ENCODE assay signal across 20 mouse cellular contexts in the genomic region with DNA sequence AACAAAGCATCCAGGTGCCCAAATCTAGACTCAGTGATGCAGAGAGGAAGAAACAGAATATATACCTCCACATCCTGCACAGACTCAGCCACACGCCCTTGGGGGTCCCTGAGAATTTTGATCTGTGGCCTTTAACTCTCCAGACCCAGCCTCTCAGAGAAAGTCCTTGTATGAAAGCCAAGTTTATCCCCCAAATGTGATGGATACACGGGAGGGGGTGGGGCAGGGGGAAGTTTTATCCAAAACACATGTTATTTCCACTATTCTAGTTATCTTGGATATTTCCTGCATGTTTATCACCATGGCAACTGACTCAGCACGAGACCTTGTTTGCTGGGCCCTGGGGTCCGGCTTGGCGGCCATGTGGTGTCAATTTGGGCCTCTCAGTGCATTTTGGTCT. TPM values are rescaled to one million over a fixed set of nuclear protein-coding genes. Genes with fewer than 3 reads are reported as not detected.
DNase-seq lines count a peak whose midpoint lies in the region; ATAC-seq and TF ChIP-seq lines count a peak whose summit lies in the region.
"Had no signal": no experiment of that assay in that cellular context is flagged by ENCODE, and none has a peak within 500 bp of the region (broad histone marks: within the 10 kb centered on the region; RNA-seq: fewer than 3 reads in every experiment).

No protein-coding gene starts in this region.

- TF ChIP-seq POLR2A in cerebellum, adult 2 months (IDR thresholded peaks at IDR 0.05; ENCODE audit: borderline replicate concordance, insufficient read depth, low read length): no peak

- H3K9ac ChIP-seq in forebrain, postnatal 0 days: no peak overlapping the region
- H3K9ac ChIP-seq in forebrain, embryonic 12.5 days: no peak overlapping the region
- H3K9ac ChIP-seq in midbrain, postnatal 0 days (replicated peaks; ENCODE audit: low read length, poor library complexity, severe bottlenecking): no peak overlapping the region
- H3K9ac ChIP-seq: liver, embryonic 13.5 days; lung, embryonic 15.5 days had no signal

- no peak for TF ChIP-seq CTCF in forebrain, postnatal 0 days (IDR thresholded peaks at IDR 0.05; ENCODE audit: low read depth)
- TF ChIP-seq CTCF in midbrain, postnatal 0 days (IDR thresholded peaks at IDR 0.05): no peak
- no peak for TF ChIP-seq CTCF in cerebellum, adult 2 months (IDR thresholded peaks at IDR 0.05; ENCODE audit: borderline replicate concordance, insufficient read depth, low read depth, low read length)

- ATAC-seq in forebrain, postnatal 0 days: no peak
- no peak for ATAC-seq in forebrain, embryonic 12.5 days (ENCODE audit: low FRiP score)
- ATAC-seq in midbrain, postnatal 0 days (ENCODE audit: low FRiP score): no peak
- ATAC-seq in cerebellum, adult (ENCODE audit: insufficient number of reproducible peaks, low FRiP score, low TSS enrichment): no peak
- ATAC-seq: inflammation-experienced regulatory T-cells, adult 6 months had no signal

- WGBS in forebrain, postnatal 0 days: 59% methylated on average over 5 of the region's 5 CpGs
- 70% methylated on average over 5 of the region's 5 CpGs for WGBS in forebrain, embryonic 12.5 days
- WGBS in midbrain, embryonic 10.5 days: 61% methylated on average over 5 of the region's 5 CpGs
- 53% methylated on average over 5 of the region's 5 CpGs for WGBS in midbrain, postnatal 0 days
- 89% methylated on average over 5 of the region's 5 CpGs for WGBS in cerebellum, adult 2 months

- no peaks in the 10 kb centered on the region for H3K9me3 ChIP-seq in forebrain, postnatal 0 days (ENCODE audit: low read length)
- H3K9me3 ChIP-seq in forebrain, embryonic 12.5 days: no peaks in the 10 kb centered on the region
- no peaks in the 10 kb centered on the region for H3K9me3 ChIP-seq in midbrain, embryonic 10.5 days (replicated peaks)
- no peaks in the 10 kb centered on the region for H3K9me3 ChIP-seq in midbrain, postnatal 0 days (ENCODE audit: low read length)
- H3K9me3 ChIP-seq: liver, embryonic 13.5 days; lung, embryonic 15.5 days had no signal

- no peak overlapping the region for H3K4me3 ChIP-seq in forebrain, postnatal 0 days (ENCODE audit: low read depth, low read length)
- H3K4me3 ChIP-seq in forebrain, embryonic 12.5 days (replicated peaks): no peak overlapping the region
- H3K4me3 ChIP-seq in midbrain, embryonic 10.5 days: no peak overlapping the region
- H3K4me3 ChIP-seq in midbrain, postnatal 0 days (ENCODE audit: low read depth, low read length): no peak overlapping the region
- no peak overlapping the region for H3K4me3 ChIP-seq in cerebellum, adult 2 months (replicated peaks; ENCODE audit: insufficient read depth, low read depth, low read length)
- H3K4me3 ChIP-seq: liver, embryonic 13.5 days; lung, embryonic 15.5 days had no signal

- H3K36me3 ChIP-seq in forebrain, postnatal 0 days (ENCODE audit: insufficient read depth): no peaks in the 10 kb centered on the region
- no peaks in the 10 kb centered on the region for H3K36me3 ChIP-seq in forebrain, embryonic 12.5 days (replicated peaks)
- H3K36me3 ChIP-seq in midbrain, embryonic 10.5 days: no peaks in the 10 kb centered on the region
- H3K36me3 ChIP-seq in midbrain, postnatal 0 days (ENCODE audit: insufficient read depth, low read length): no peaks in the 10 kb centered on the region
- H3K36me3 ChIP-seq: liver, embryonic 13.5 days; lung, embryonic 15.5 days had no signal

- peaks cover 23% of the 10 kb centered on the region for H3K4me1 ChIP-seq in forebrain, postnatal 0 days (ENCODE audit: insufficient read depth)
- H3K4me1 ChIP-seq in forebrain, embryonic 12.5 days: peaks cover 30% of the 10 kb centered on the region
- H3K4me1 ChIP-seq in midbrain, embryonic 10.5 days: peaks cover 58% of the 10 kb centered on the region
- H3K4me1 ChIP-seq in midbrain, postnatal 0 days (ENCODE audit: insufficient read depth, low read length): peaks cover 9% of the 10 kb centered on the region
- peaks cover 38% of the 10 kb centered on the region for H3K4me1 ChIP-seq in cerebellum, adult 2 months (ENCODE audit: control insufficient read depth, insufficient read depth, low read length)
- H3K4me1 ChIP-seq: liver, embryonic 13.5 days had no signal

- peak; percentile 1 for DNase-seq in forebrain, postnatal 0 days
- DNase-seq in midbrain, embryonic 10.5 days (ENCODE audit: low spot score): peak; percentile 50
- DNase-seq in midbrain, postnatal 0 days (ENCODE audit: low spot score): no peak
- peak; percentile 53 for DNase-seq in hindlimb bud, embryonic 11.5 days (ENCODE audit: extremely low spot score, low read depth, low spot score)
- DNase-seq in cerebellum, adult 2 months: no peak
- DNase-seq: adrenal gland, postnatal 14 days; B cell, adult 2 months; cerebellum, adult 8-10 months; kidney, adult 8-10 months; kidney, postnatal 36 days; layer of hippocampus, adult 9-11 months; liver, embryonic 13.5 days; midbrain, embryonic 14.5 days; spleen, adult 18-20 months; thymus, adult 2 months had no signal

- no peak overlapping the region for H3K4me2 ChIP-seq in forebrain, postnatal 0 days (ENCODE audit: low read depth)
- no peak overlapping the region for H3K4me2 ChIP-seq in forebrain, embryonic 12.5 days
- H3K4me2 ChIP-seq in midbrain, postnatal 0 days (ENCODE audit: low read depth, low read length, poor library complexity, severe bottlenecking): no peak overlapping the region
- H3K4me2 ChIP-seq: heart, embryonic 11.5 days; liver, embryonic 13.5 days; lung, embryonic 15.5 days had no signal

- no peak overlapping the region for H3K27ac ChIP-seq in forebrain, postnatal 0 days (ENCODE audit: low read depth, low read length)
- no peak overlapping the region for H3K27ac ChIP-seq in forebrain, embryonic 12.5 days
- peak overlapping the region; percentile 49; the same call in 1 of the 2 replicates for H3K27ac ChIP-seq in midbrain, embryonic 10.5 days (replicated peaks)
- H3K27ac ChIP-seq in midbrain, postnatal 0 days (ENCODE audit: low read depth, low read length): no peak overlapping the region
- no peak overlapping the region for H3K27ac ChIP-seq in cerebellum, adult 2 months (ENCODE audit: insufficient read depth, low read length)
- H3K27ac ChIP-seq: liver, embryonic 13.5 days; lung, embryonic 15.5 days had no signal

- no peaks in the 10 kb centered on the region for H3K27me3 ChIP-seq in forebrain, postnatal 0 days (ENCODE audit: insufficient read depth, low read length)
- peaks cover 5% of the 10 kb centered on the region for H3K27me3 ChIP-seq in forebrain, embryonic 12.5 days
- peaks cover 29% of the 10 kb centered on the region for H3K27me3 ChIP-seq in midbrain, embryonic 10.5 days (ENCODE audit: low read depth, poor library complexity, severe bottlenecking)
- peaks cover 5% of the 10 kb centered on the region for H3K27me3 ChIP-seq in midbrain, postnatal 0 days (ENCODE audit: insufficient read depth, low read length)
- no peaks in the 10 kb centered on the region for H3K27me3 ChIP-seq in cerebellum, adult 2 months (ENCODE audit: control insufficient read depth, insufficient read depth, low read length)
- H3K27me3 ChIP-seq: liver, embryonic 13.5 days had no signal

RNA-seq across cellular contexts. Expression of a gene that starts 57.8 kb away (rescaled TPM):
- total RNA-seq in forebrain, postnatal 0 days (2014; rRNA removed): 9.6 and 13.7 TPM in 2 replicates
- polyA plus RNA-seq in forebrain, postnatal 0 days (2015; fragmentation: Nextera tagmentation; extraction: Ambion mirVana): 0.94 and 1.3 TPM in 2 replicates
- polyA plus RNA-seq in forebrain, embryonic 12.5 days (2016; fragmentation: Nextera tagmentation; extraction: Ambion mirVana): 23.4 and 23.7 TPM in 2 replicates
- polyA plus RNA-seq in midbrain, embryonic 10.5 days (2016; fragmentation: Nextera tagmentation; extraction: Ambion mirVana): 10.5 TPM in 2 replicates
- total RNA-seq in midbrain, postnatal 0 days (2014; rRNA removed): 11.4 and 12.3 TPM in 2 replicates
- polyA plus RNA-seq in midbrain, postnatal 0 days (2015; fragmentation: Nextera tagmentation; extraction: Ambion mirVana): 0.65 and 0.81 TPM in 2 replicates
- polyA plus RNA-seq in cerebellum, adult 2 months (2012; rRNA removed): 13.2 and 15.6 TPM in 2 replicates

Comparison
In these comparisons a context has a peak if more than half of its experiments do, and no peak if none do; other contexts are left out.
1. DNase-seq: peak in forebrain, postnatal 0 days (single experiment), midbrain, embryonic 10.5 days (single experiment) and hindlimb bud, embryonic 11.5 days (single experiment); none in midbrain, postnatal 0 days (single experiment) and cerebellum, adult 2 months (0 of 2).